Mouse (Mus musculus) lung, adult 2 months (tissue): ENCODE data around the gene Tfg. TPM values are rescaled to one million over a fixed set of nuclear protein-coding genes. Genes with fewer than 3 reads are reported as not detected.

Experiments used
- DNase-seq: peaks from one replicate; pipeline ENCODE4 v3.0.0; 2022
- H3K4me1 ChIP-seq: fragments of 200-500 bp; 2 replicates; pipeline ENCODE4 v1.6.1; 2011; ENCODE audit warnings: low read length; ENCODE audit not compliant: control insufficient read depth, insufficient read depth
- H3K4me3 ChIP-seq: fragments of 200-500 bp; replicated peaks from 2 replicates; pipeline ENCODE3; 2011; ENCODE audit warnings: low read depth, mild to moderate bottlenecking, control low read depth, low read length; ENCODE audit errors: extremely low read depth
- CTCF ChIP-seq: fragments of 200-500 bp; IDR thresholded peaks from 2 replicates; pipeline ENCODE4 v1.5.1; 2011; ENCODE audit warnings: mild to moderate bottlenecking, low read length, control low read depth; ENCODE audit not compliant: insufficient read depth
- POLR2A ChIP-seq: fragments of 200-500 bp; IDR thresholded peaks from 2 replicates; pipeline ENCODE4 v1.6.1; 2011; ENCODE audit warnings: low read depth, mild to moderate bottlenecking, control low read depth, low read length, borderline replicate concordance; ENCODE audit errors: extremely low read depth
- WGBS: fragments of 180-500 bp; shearing (Covaris S2); methylation state at CpG from one replicate; pipeline ENCODE4 v1.1.7; 2018; 5-methylcytosine and 5-hydroxymethylcytosine counted together
- polyA plus RNA-seq: library from polyadenylated mRNA; depleted of rRNA; stranded (reverse); fragments of >200 nt; gene quantifications from 2 replicates; pipeline ENCODE4 v1.2.3, GENCODE M21; 2012; rRNA removed

The Tfg gene
- polyA plus RNA-seq, 1 experiment, result 51.3 TPM

GRCm38 (mm10) chr16:56655193-56655910 is 61.9 kb downstream of the Tfg start:
- WGBS, result 71% methylated on average over 12 of the region's 12 CpGs
- Histone ChIP-seq H3K4me1 (peaks cover 2% of the 10 kb centered on the region; the same call in 1 of the 2 replicates), H3K4me3 (no peak overlapping the region)
- TF ChIP-seq CTCF, result no peak
- no peak for TF ChIP-seq POLR2A
- DNase-seq, result no peak

DNA sequence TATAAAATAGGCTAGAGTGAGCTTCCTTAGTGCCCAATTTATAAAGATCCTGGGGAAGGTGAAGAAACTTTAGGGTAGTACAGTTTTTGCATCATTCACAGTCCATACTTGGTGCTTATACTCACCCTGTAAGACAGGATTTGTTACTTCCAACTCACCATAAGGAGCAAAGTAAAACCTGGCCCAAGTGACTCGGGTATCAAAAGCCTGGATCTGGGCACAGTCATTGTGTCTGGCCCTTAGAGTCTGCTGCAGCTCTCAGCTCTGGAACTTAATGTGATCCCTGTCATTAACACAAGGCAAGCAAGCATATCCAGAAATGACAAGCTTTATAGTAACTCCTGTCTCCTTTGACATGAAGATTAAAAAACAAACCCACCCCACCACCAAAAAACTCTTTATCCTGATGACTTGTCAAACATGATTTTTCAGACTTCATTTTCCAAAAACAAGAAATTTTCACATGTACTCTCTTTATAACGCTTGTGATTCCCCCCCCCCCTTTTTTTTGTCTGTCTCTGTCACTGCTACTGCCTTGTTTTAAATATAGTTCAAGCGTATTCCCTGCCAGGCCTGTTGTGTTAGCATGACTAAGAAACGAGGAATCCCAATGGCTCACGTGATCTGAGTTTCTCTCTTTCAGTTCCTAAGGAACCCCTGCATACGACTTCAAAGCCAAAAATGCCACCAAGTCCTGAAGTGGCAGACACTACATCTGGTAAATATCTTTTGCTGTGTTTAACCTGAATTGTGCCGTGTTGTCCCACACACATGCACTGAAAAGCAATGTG is 70.7 kb downstream of the Tfg start:
- no peak overlapping the region for H3K4me3 ChIP-seq
- TF ChIP-seq CTCF (no peak), POLR2A (no peak)
- WGBS, result 59% methylated on average over 7 of the region's 7 CpGs
- DNase-seq, result no peak
- H3K4me1 ChIP-seq, result no peaks in the 10 kb centered on the region

GRCm38 (mm10) chr16:56645251-56645650 is 72.0 kb downstream of the Tfg start:
- DNase-seq, result no peak
- TF ChIP-seq POLR2A, result no peak
- TF ChIP-seq CTCF, result no peak
- H3K4me1 ChIP-seq, result no peaks in the 10 kb centered on the region
- no peak overlapping the region for H3K4me3 ChIP-seq
- 18% methylated on average over 2 of the region's 2 CpGs for WGBS

Other genes with a start within 250 kb of the Tfg start
- gene Abi3bp, start 239.6 kb downstream of the Tfg start, polyA plus RNA-seq, result 13.8 and 22.5 TPM in 2 replicates
- gene Adgrg7, start 78.4 kb upstream of the Tfg start, polyA plus RNA-seq, result 0.07 TPM in 1 of 2 replicates, not detected in the other
- gene Tmem45a, start 168.7 kb upstream of the Tfg start, polyA plus RNA-seq, result 2.2 and 5.1 TPM in 2 replicates
- gene Lnp1, start 210.6 kb upstream of the Tfg start, polyA plus RNA-seq, result not detected in 2 replicates